Mouse (Mus musculus): Measurements from ENCODE around the gene Pcdh17. TPM values are rescaled to one million over a fixed set of nuclear protein-coding genes. Genes with fewer than 3 reads are reported as not detected.

Gene Pcdh17
- polyA plus RNA-seq, 1 experiment from 2014 or later: 8.9 TPM

DNA sequence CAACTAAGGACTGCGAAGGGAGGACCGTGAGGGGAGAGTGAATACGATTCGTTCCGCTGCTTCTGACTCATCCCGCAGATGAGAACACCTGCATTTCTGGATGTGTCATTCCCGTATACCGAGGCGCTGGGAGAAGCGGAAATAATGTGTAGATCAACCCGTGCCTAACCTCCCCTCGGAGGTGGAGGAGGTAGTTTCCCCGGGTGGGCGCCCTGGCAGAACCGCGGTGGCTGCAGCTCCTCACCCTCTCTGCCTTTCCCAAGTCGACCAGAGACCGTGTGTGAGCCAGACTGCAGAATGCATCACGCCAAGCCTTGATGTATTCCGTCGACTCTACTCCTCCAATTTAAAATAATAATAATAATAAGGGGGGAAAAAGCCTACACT, 906 bp downstream of the Pcdh17 start:
- Histone ChIP-seq H3K9ac (ENCODE audit: low read length) (peak overlapping the region; percentile 53), H3K27me3 (replicated peaks; ENCODE audit: control insufficient read depth, insufficient read depth, low read length) (peaks cover 3% of the 10 kb centered on the region; the same call in 1 of the 2 replicates), H3K4me2 (ENCODE audit: low read length) (peak overlapping the region; percentile 95), H3K4me3 (ENCODE audit: low read depth, low read length) (peak overlapping the region; percentile 60), H3K27ac (ENCODE audit: low read depth, low read length) (no peak overlapping the region; the same call in 1 of the 2 replicates), H3K36me3 (ENCODE audit: control insufficient read depth, insufficient read depth, low read length) (no peaks in the 10 kb centered on the region), H3K9me3 (replicated peaks; ENCODE audit: control insufficient read depth, low read length) (no peaks in the 10 kb centered on the region), H3K4me1 (ENCODE audit: control insufficient read depth, insufficient read depth, low read length) (peaks cover 14% of the 10 kb centered on the region)
- peak; percentile 9 for ATAC-seq
- peak; percentile 67 for DNase-seq (ENCODE audit: low spot score)
- WGBS: under 1% methylated on average over 21 of the region's 21 CpGs

DNA sequence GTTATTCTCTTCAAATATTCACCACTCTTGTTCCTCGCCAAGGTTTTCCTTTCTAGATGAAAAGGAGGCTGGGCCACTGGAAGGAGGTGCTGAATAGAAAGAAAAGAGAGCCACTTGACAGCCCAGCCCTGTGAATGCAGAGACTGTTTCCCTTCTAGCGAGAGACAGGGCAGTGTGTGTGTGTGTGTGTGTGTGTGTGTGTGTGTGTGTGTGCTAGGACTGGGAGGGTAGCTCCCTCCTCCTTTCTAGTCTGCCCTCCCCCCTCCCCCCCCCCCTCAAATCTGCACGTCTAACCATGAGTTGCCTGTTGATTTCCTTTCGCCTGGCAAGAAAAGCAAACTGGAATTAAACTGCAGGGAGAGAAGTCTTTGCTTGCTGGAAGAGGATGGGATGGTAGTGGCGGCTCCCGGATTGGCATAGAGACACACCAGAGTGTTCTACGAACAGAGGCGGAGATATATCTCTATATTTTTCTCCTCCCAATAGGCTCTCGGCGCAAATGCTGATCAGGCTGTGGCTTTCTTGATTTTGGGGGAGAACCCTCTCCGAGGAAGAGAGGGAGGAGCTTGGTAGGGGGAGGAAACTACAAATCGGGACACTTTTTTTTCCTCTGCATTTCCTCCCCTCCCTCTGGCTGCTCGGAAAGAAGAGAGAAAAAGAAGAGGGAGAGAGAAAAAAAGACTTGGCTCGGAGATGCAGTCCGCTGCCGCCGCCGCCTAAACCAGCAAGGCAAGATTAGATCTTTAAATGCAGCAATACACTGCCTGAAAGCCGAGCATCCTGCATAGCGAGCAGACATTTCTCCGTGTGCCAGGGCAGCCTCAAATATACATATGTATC, 1.5 kb downstream of the Pcdh17 start:
- Histone ChIP-seq H3K9ac (ENCODE audit: low read length) (peak overlapping the region; percentile 53), H3K27ac (ENCODE audit: low read depth, low read length) (peak overlapping the region; percentile 65), H3K4me1 (ENCODE audit: control insufficient read depth, insufficient read depth, low read length) (peaks cover 16% of the 10 kb centered on the region), H3K36me3 (ENCODE audit: control insufficient read depth, insufficient read depth, low read length) (no peaks in the 10 kb centered on the region), H3K27me3 (replicated peaks; ENCODE audit: control insufficient read depth, insufficient read depth, low read length) (peaks cover 3% of the 10 kb centered on the region; the same call in 1 of the 2 replicates), H3K4me3 (ENCODE audit: low read depth, low read length) (peak overlapping the region; percentile 60), H3K9me3 (replicated peaks; ENCODE audit: control insufficient read depth, low read length) (no peaks in the 10 kb centered on the region), H3K4me2 (ENCODE audit: low read length) (peak overlapping the region; percentile 95)
- ATAC-seq: peak; percentile 35
- DNase-seq (ENCODE audit: low spot score): peak; percentile 79
- under 1% methylated on average over 20 of the region's 21 CpGs for WGBS

GRCm38 (mm10) chr14:84445503-84446410, 2.4 kb downstream of the Pcdh17 start:
- peak; percentile 80 for DNase-seq (ENCODE audit: low spot score)

DNA sequence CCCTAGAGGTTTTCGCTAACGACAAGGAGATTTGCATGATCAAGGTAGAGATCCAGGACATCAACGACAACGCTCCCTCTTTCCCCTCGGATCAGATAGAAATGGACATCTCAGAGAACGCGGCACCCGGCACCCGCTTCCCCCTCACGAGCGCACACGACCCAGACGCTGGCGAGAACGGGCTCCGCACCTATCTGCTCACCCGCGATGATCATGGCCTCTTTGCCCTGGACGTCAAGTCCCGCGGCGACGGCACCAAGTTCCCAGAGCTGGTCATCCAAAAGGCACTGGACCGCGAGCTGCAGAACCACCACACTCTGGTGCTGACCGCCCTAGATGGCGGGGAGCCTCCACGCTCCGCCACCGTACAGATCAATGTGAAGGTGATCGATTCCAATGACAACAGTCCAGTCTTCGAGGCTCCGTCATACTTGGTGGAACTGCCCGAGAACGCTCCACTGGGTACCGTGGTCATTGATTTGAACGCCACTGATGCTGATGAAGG, 3.1 kb downstream of the Pcdh17 start:
- WGBS: 5% methylated on average over 37 of the region's 37 CpGs
- Histone ChIP-seq H3K9me3 (replicated peaks; ENCODE audit: control insufficient read depth, low read length) (no peaks in the 10 kb centered on the region), H3K4me2 (ENCODE audit: low read length) (peak overlapping the region; percentile 95), H3K4me1 (ENCODE audit: control insufficient read depth, insufficient read depth, low read length) (peaks cover 16% of the 10 kb centered on the region), H3K36me3 (ENCODE audit: control insufficient read depth, insufficient read depth, low read length) (no peaks in the 10 kb centered on the region), H3K27me3 (replicated peaks; ENCODE audit: control insufficient read depth, insufficient read depth, low read length) (peaks cover 3% of the 10 kb centered on the region; the same call in 1 of the 2 replicates), H3K9ac (ENCODE audit: low read length) (peak overlapping the region; percentile 53), H3K27ac (ENCODE audit: low read depth, low read length) (0 out of 2 replicates have a peak overlapping the region, but pooled peaks have one; percentile 65), H3K4me3 (ENCODE audit: low read depth, low read length) (peak overlapping the region; percentile 60)
- ATAC-seq (no peak), DNase-seq (ENCODE audit: low spot score) (no peak)

More at GRCm38 (mm10) chr14:84445503-84446410, 2.4 kb downstream of the Pcdh17 start:
- peaks cover 16% of the 10 kb centered on the region for H3K4me1 ChIP-seq (ENCODE audit: control insufficient read depth, insufficient read depth, low read length)
- H3K4me2 ChIP-seq (ENCODE audit: low read length): peak overlapping the region; percentile 95
- H3K9me3 ChIP-seq (replicated peaks; ENCODE audit: control insufficient read depth, low read length): no peaks in the 10 kb centered on the region
- H3K36me3 ChIP-seq (ENCODE audit: control insufficient read depth, insufficient read depth, low read length): no peaks in the 10 kb centered on the region
- peaks cover 3% of the 10 kb centered on the region; the same call in 1 of the 2 replicates for H3K27me3 ChIP-seq (replicated peaks; ENCODE audit: control insufficient read depth, insufficient read depth, low read length)
- H3K9ac ChIP-seq (ENCODE audit: low read length): peak overlapping the region; percentile 53
- H3K27ac ChIP-seq (ENCODE audit: low read depth, low read length): peak overlapping the region; percentile 65
- peak overlapping the region; percentile 60 for H3K4me3 ChIP-seq (ENCODE audit: low read depth, low read length)
- under 1% methylated on average over 59 of the region's 59 CpGs for WGBS
- peak; percentile 4 for ATAC-seq

DNA sequence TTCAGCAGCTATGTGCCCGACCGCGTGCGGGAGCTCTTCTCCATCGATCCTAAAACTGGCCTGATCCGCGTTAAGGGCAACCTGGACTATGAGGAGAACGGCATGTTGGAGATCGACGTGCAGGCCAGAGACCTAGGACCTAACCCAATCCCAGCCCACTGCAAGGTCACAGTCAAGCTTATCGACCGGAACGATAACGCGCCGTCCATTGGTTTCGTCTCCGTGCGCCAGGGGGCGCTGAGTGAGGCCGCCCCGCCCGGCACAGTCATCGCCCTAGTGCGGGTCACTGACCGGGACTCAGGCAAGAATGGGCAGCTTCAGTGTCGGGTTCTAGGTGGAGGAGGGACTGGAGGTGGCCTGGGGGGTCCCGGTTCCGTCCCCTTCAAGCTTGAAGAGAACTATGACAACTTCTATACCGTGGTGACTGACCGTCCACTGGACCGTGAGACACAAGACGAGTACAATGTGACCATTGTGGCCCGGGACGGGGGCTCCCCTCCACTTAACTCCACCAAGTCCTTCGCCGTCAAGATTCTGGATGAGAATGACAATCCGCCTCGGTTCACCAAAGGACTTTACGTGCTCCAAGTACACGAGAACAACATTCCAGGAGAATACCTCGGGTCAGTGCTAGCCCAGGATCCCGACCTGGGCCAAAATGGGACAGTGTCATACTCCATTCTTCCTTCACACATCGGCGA, 3.7 kb downstream of the Pcdh17 start:
- no peak for ATAC-seq
- peak; percentile 51 for DNase-seq (ENCODE audit: low spot score)
- peaks cover 16% of the 10 kb centered on the region for H3K4me1 ChIP-seq (ENCODE audit: control insufficient read depth, insufficient read depth, low read length)
- 5% methylated on average over 45 of the region's 45 CpGs for WGBS
- H3K27ac ChIP-seq (ENCODE audit: low read depth, low read length): no peak overlapping the region
- peak overlapping the region; percentile 57; the same call in 1 of the 2 replicates for H3K9ac ChIP-seq (ENCODE audit: low read length)
- peak overlapping the region; percentile 60 for H3K4me3 ChIP-seq (ENCODE audit: low read depth, low read length)
- H3K9me3 ChIP-seq (replicated peaks; ENCODE audit: control insufficient read depth, low read length): no peaks in the 10 kb centered on the region
- H3K4me2 ChIP-seq (ENCODE audit: low read length): peak overlapping the region; percentile 95
- no peaks in the 10 kb centered on the region for H3K36me3 ChIP-seq (ENCODE audit: control insufficient read depth, insufficient read depth, low read length)
- peaks cover 3% of the 10 kb centered on the region; the same call in 1 of the 2 replicates for H3K27me3 ChIP-seq (replicated peaks; ENCODE audit: control insufficient read depth, insufficient read depth, low read length)

DNA sequence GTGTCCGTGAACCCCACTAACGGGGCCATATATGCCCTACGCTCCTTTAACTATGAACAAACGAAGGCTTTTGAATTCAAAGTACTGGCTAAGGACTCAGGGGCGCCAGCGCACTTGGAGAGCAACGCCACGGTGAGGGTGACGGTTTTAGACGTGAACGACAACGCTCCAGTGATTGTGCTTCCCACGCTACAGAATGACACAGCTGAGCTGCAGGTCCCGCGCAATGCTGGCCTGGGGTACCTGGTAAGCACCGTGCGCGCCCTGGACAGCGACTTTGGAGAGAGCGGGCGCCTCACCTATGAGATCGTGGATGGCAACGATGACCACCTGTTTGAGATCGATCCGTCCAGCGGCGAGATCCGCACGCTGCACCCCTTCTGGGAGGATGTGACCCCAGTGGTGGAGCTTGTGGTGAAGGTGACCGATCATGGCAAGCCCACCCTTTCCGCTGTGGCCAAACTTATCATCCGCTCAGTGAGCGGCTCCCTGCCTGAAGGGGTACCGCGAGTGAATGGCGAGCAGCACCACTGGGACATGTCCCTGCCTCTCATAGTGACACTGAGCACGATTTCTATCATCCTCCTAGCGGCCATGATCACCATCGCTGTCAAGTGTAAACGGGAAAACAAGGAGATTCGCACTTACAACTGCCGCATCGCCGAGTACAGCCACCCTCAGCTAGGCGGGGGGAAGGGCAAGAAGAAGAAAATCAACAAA, 4.5 kb downstream of the Pcdh17 start:
- H3K4me1 ChIP-seq (ENCODE audit: control insufficient read depth, insufficient read depth, low read length): peaks cover 16% of the 10 kb centered on the region
- H3K4me2 ChIP-seq (ENCODE audit: low read length): peak overlapping the region; percentile 95
- H3K27ac ChIP-seq (ENCODE audit: low read depth, low read length): no peak overlapping the region
- peaks cover 3% of the 10 kb centered on the region; the same call in 1 of the 2 replicates for H3K27me3 ChIP-seq (replicated peaks; ENCODE audit: control insufficient read depth, insufficient read depth, low read length)
- peak overlapping the region; percentile 57 for H3K9ac ChIP-seq (ENCODE audit: low read length)
- ATAC-seq (no peak), DNase-seq (ENCODE audit: low spot score) (peak; percentile 68)
- H3K36me3 ChIP-seq (ENCODE audit: control insufficient read depth, insufficient read depth, low read length): no peaks in the 10 kb centered on the region
- WGBS: 3% methylated on average over 45 of the region's 45 CpGs
- H3K9me3 ChIP-seq (replicated peaks; ENCODE audit: control insufficient read depth, low read length): no peaks in the 10 kb centered on the region
- H3K4me3 ChIP-seq (ENCODE audit: low read depth, low read length): peak overlapping the region; percentile 60

- ATAC-seq: no peak
Measured at GRCm38 (mm10) chr14:84448381-84448771, 5.0 kb downstream of the Pcdh17 start.

More at GRCm38 (mm10) chr14:84448381-84448771, 5.0 kb downstream of the Pcdh17 start:
- H3K9ac ChIP-seq (ENCODE audit: low read length): peak overlapping the region; percentile 57
- peaks cover 16% of the 10 kb centered on the region for H3K4me1 ChIP-seq (ENCODE audit: control insufficient read depth, insufficient read depth, low read length)
- H3K27me3 ChIP-seq (replicated peaks; ENCODE audit: control insufficient read depth, insufficient read depth, low read length): peaks cover 3% of the 10 kb centered on the region; the same call in 1 of the 2 replicates
- DNase-seq (ENCODE audit: low spot score): no peak
- 2% methylated on average over 15 of the region's 15 CpGs for WGBS
- H3K9me3 ChIP-seq (replicated peaks; ENCODE audit: control insufficient read depth, low read length): no peaks in the 10 kb centered on the region
- peak overlapping the region; percentile 60 for H3K4me3 ChIP-seq (ENCODE audit: low read depth, low read length)
- H3K4me2 ChIP-seq (ENCODE audit: low read length): peak overlapping the region; percentile 95
- H3K27ac ChIP-seq (ENCODE audit: low read depth, low read length): no peak overlapping the region
- H3K36me3 ChIP-seq (ENCODE audit: control insufficient read depth, insufficient read depth, low read length): no peaks in the 10 kb centered on the region

All from forebrain, embryonic 14.5 days (tissue).